1 mouse cellular context compared by ENCODE assay signal in the genomic region with DNA sequence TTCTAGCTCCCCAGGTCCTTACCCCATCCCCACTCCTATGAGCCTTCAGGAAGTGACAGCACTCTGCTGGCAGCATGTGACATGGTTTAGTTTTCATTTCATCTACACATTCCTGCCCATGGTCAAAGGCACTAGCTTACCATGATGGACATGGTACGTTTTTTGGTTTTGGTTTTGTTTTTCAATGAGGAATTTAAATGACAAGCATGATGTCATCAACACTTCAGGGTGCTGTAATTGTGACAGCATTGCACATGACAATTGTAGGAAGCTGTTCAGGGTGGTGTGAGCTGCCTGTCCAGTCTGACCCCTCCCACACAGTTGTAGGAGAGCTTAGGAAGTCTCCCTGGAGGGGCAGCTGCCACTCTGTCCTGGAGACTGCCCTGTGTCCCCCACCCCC.
TF ChIP-seq lines count a peak whose summit lies in the region.

No protein-coding gene starts in this region.

TF ChIP-seq in CH12.LX, 34 proteins besides CTCF, POLR2A, EP300 and RAD21 (continued from another document):
- TF ChIP-seq NRF1 (IDR thresholded peaks at IDR 0.05; ENCODE audit: low read depth, low read length) (no peak; the same call in 1 of the 2 replicates), MAFK (IDR thresholded peaks at IDR 0.05; ENCODE audit: insufficient replicate concordance, low read length) (0 out of 2 replicates have a peak, but pooled peaks have one; percentile 11), BHLHE40 (IDR thresholded peaks at IDR 0.05; ENCODE audit: low read depth, low read length) (peak; percentile 86), TBP (conservative IDR thresholded peaks at IDR 0.05; ENCODE audit: low read depth, low read length) (0 out of 2 replicates have a peak, but pooled peaks have one; percentile 29), USF1 (IDR thresholded peaks at IDR 0.05; ENCODE audit: low read depth, low read length) (no peak), MAZ (IDR thresholded peaks at IDR 0.05; ENCODE audit: low read depth, low read length) (peak; percentile 48; the same call in 1 of the 2 replicates), MAX (IDR thresholded peaks at IDR 0.05; ENCODE audit: low read length) (peak; percentile 54; the same call in 1 of the 2 replicates), NELFE (IDR thresholded peaks at IDR 0.05; ENCODE audit: low read depth, low read length) (0 out of 2 replicates have a peak, but pooled peaks have one; percentile 29), TCF12 (IDR thresholded peaks at IDR 0.05; ENCODE audit: low read depth, low read length) (peak; percentile 8; the same call in 1 of the 2 replicates), ZKSCAN1 (IDR thresholded peaks at IDR 0.05; ENCODE audit: borderline replicate concordance, low read depth, low read length) (no peak), IRF4 (IDR thresholded peaks at IDR 0.05; ENCODE audit: low read depth, low read length) (peak; percentile 44), CHD2 (IDR thresholded peaks at IDR 0.05; ENCODE audit: low read length) (peak; percentile 45; the same call in 1 of the 2 replicates), ZNF384 (IDR thresholded peaks at IDR 0.05; ENCODE audit: low read depth, low read length) (no peak), ZC3H11A (IDR thresholded peaks at IDR 0.05; ENCODE audit: low read depth, low read length) (no peak), ZMIZ1 (IDR thresholded peaks at IDR 0.05; ENCODE audit: low read depth, low read length) (no peak), PAX5 (IDR thresholded peaks at IDR 0.05; ENCODE audit: low read length) (no peak), POLR2AphosphoS2 (IDR thresholded peaks at IDR 0.05; ENCODE audit: low read depth, low read length) (no peak), JUN (IDR thresholded peaks at IDR 0.05; ENCODE audit: insufficient read depth, low read depth, low read length) (peak; percentile 60), MXI1 (IDR thresholded peaks at IDR 0.05; ENCODE audit: low read depth, low read length) (peak; percentile 85), USF2 (conservative IDR thresholded peaks at IDR 0.05; ENCODE audit: low read depth, low read length) (no peak), ELF1 (IDR thresholded peaks at IDR 0.05; ENCODE audit: low read depth, low read length) (0 out of 2 replicates have a peak, but pooled peaks have one; percentile 11), MEF2A (IDR thresholded peaks at IDR 0.05; ENCODE audit: borderline replicate concordance, low read depth, low read length) (peak; percentile 50; the same call in 1 of the 2 replicates), ETS1 (conservative IDR thresholded peaks at IDR 0.05; ENCODE audit: low read depth, low read length) (peak; percentile 90), MYC (IDR thresholded peaks at IDR 0.05; ENCODE audit: low read depth, low read length) (peak; percentile 67; the same call in 1 of the 2 replicates)
